Mouse (Mus musculus) cerebellum, postnatal 10 days (tissue): ENCODE data around the gene Gm21887.
"Not testable (repeated sequence)": the region's sequence is repeated elsewhere in the genome, so short reads cannot be mapped to it uniquely, and the experiment has no call there.

Experiments
- DNase-seq, 2 experiments: peaks; one replicate each; pipeline ENCODE4 v3.0.0; 2021; ENCODE audit warnings: mixed read lengths in 2 of 2

Gene Gm21887

DNA sequence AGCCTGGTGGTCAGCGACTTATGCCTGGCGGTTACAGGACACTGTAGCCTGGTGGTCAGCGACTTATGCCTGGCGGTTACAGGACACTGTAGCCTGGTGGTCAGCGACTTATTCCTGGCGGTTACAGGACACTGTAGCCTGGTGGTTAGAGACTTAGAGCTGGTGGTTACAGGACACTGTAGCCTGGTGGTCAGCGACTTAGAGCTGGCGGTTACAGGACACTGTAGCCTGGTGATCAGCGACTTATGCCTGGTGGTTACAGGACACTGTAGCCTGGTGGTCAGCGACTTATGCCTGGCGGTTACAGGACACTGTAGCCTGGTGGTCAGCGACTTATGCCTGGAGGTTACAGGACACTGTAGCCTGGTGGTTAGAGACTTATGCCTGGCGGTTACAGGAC is 4.6 kb downstream of the Gm21887 start:
- DNase-seq: not testable (repeated sequence)

DNA sequence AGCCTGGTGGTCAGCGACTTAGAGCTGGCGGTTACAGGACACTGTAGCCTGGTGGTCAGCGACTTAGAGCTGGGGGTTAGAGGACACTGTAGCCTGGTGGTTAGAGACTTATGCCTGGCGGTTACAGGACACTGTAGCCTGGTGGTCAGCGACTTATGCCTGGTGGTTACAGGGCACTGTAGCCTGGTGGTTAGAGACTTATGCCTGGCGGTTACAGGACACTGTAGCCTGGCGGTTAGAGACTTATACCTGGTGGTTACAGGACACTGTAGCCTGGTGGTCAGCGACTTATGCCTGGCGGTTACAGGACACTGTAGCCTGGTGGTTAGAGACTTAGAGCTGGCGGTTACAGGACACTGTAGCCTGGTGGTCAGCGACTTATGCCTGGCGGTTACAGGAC is 6.4 kb downstream of the Gm21887 start:
- DNase-seq: not testable (repeated sequence)

DNA sequence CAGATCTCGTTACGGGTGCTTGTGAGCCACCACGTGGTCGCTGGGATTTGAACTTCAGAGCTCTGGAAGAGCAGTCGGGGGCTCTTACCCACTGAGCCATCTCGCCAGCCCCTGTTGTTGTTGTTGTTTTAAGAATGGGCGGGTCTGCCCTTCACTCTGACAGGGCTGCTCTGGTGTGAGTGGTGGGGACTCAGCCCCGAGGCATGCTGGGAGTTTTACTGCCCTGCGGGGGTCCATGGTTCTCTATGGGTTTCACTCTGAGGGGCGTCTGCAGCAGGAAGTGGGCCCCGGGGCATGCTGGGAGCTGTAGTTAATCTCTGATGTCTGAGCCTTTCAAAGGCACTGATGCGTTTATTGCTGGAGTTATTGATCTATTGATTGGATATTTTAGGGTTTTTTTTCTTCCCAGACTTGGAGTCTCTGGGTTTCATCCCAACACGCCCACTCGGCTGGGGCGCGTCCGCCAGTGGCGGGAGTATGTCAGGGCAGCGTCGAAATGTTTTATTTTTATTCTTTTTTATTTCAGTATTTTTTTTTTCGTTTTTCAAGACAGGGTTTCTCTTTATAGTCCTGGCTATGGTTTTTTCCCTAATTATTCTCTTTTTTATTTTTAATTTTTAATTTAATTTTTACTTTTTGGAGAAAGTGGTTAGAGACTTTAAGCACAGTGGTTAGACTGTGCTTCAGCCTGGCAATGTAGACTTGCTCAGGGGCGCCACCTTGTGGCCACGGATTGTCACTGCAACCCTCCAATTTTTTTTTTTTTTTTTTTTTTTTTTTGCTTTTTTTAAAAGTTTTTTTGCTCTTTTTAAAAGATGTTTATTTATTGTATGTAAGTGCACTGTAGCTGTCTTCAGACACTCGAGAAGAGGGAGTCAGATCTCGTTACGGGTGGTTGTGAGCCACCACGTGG is 8.1 kb downstream of the Gm21887 start:
- peak; percentile 85 to 91 for DNase-seq

DNA sequence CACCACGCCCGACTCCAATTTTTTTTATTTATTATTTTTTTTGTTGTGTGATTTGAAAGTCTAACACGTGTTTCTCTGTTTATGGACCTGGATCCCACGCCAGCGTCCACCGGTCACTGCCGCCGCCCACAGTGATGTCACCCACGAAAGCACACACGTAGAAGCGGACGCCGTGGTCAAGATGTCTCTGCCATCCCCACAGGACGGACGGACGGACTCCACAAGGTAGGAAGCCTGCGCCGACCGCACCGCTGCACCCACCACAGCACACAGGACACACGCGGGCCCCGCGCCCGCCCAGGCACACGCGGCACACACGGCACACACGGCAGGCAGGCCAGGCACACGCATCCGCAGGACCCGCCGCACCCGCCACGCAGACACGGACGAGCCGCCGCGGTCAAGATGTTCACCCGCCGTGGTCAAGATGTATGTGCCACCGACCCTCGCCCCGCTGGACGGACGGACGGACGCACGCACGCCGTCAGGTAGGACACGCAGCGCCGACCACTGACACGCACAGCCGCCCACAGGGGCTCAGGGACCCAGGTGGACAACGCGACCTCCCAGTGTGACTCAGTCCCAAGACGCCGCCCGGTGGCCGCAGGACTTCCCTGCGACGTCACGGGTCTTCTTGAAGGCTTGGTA is 9.2 kb downstream of the Gm21887 start:
- DNase-seq: peak; percentile 59 to 79

DNA sequence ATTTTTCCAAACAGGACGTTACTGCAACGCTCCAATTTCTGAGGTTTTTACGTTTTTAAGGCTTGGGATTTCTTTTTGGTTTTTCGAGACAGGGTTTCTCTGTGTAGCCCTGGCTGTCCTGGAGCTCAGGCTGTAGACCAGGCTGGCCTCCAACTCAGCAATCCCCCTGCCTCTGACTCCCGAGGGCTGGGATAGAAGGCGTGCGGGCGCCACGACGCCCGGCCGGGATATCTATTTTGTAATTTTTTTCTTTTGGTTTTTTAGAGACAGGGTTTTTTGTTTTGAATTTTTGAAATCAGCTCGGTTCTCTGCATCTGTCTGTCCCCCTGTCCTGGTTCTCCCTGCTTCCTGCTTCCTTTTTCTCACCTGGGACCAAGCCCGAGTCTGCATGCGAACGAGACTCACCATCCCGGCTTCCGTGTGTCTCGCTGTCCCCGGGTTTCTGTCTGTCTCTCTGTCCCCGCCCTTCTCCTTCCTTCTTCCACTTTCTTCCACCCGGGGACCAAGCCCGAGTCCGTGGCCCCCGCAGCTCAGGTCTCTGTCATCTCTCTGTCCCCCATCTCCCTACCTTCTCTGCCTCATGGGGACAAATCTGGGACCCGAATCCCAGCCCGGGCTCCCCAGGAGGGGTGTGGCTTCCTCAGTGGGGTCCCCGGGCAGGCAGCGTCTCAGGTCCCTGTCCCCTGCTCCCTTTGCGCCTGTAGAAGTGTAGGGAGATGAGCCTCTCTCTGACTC is 9.9 kb downstream of the Gm21887 start:
- DNase-seq: peak in 1 of 2 experiments; percentile 70

DNA sequence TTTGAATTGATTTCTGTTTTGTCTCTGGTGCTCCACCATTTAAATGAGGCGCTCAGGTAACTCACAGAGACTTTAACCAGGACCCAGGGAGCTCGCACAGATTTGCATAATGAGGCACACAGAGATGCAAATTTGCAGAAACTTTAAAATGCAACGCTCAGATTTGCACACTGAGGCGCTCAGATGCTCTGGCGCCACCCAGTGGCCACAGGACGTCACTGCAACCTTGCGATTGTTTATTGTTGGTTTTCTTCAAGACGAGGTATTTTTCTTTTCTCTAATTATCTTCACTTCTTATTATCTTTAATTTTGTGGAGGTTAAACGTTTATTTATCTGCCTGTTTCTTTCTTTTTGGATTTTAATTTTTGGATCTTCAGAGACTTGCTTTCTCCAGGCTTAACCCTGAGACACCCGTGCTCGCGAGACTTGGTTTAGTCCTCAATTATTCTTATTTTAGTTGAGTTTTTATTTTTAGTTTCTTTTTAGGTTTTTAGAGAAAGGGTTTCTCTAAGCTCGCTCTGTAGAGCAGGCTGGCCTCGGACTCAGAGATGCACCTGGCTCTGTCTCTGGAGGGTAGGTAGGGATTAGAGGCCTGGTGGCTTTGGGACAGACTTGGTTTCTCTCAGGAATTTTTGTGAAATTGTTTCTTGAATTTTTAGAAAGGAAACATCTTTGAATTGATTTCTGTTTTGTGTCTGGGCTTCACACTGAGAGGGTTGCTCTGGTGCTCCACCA is 10.7 kb downstream of the Gm21887 start:
- peak; percentile 94 to 100 for DNase-seq

DNA sequence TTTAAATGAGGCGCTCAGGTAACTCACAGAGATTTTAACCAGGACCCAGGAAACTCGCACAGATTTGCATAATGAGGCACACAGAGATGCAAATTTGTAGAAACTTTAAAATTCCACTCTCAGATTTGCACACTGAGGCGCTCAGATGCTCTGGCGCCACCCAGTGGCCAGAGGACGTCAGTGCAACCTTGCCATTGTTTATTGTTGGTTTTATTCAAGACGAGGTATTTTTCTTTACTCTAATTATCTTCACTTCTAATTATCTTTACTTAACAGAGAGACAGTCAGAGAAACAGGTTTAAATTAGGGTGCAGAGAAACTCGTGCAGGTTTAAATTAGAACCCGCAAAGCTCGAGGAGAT is 11.2 kb downstream of the Gm21887 start:
- peak; percentile 86 to 88 for DNase-seq

DNA sequence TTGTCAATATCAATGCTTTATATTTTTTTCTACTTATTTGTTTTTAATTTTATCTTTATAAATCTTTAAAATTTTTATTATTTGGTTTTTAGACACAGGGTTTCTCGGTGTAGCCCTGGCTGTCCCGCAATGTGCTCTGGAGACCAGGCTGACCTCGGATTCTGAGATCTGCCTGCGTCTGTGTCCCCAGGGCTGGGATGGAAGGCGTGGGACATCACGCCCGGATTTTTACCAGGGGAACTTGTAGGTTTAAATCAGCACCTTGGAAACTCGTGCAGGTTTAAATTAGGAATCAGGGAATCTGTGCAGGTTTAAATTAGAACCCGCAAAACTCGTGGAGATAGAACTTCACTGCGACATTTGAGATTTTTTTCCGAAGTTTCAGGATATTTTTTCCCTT is 11.7 kb downstream of the Gm21887 start:
- peak in 1 of 2 experiments; percentile 53 for DNase-seq

DNA sequence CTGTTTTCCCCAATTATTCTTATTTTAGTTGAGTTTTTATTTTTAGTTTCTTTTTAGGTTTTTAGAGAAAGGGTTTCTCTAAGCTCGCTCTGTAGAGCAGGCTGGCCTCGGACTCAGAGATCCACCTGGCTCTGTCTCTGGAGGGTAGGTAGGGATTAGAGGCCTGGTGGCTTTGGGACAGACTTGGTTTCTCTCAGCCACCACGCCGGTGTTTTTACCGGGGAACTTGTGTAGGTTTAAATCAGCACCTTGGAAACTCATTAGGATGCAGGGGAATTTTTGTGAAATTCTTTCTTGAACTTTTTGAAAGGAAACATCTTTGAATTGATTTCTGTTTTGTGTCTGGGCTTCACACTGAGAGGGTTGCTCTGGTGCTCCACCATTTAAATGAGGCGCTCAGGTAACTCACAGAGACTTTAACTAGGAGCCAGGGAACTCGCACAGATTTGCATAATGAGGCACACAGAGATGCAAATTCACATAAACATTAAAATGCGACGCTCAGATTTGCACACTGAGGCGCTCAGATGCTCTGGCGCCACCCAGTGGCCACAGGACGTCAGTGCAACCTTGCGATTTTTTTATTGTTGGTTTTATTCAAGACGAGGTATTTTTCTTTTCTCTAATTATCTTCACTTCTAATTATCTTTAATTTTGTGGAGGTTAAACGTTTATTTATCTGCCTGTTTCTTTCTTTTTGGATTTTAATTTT is 12.4 kb downstream of the Gm21887 start:
- DNase-seq: peak; percentile 76 to 81
